Mouse (Mus musculus) urinary bladder, postnatal 10 days (tissue): ENCODE measurements around the gene Kctd12.

Experiments
- DNase-seq: peaks from one replicate; pipeline ENCODE4 v3.0.0; 2022; ENCODE audit warnings: low spot score

The Kctd12 gene

GRCm38 (mm10) chr14:102982627-102983540 is at the start of gene Kctd12:
Gene Kctd12, minus strand, starts transcription at chr14:102982637.
- DNase-seq, result peak; percentile 47

DNA sequence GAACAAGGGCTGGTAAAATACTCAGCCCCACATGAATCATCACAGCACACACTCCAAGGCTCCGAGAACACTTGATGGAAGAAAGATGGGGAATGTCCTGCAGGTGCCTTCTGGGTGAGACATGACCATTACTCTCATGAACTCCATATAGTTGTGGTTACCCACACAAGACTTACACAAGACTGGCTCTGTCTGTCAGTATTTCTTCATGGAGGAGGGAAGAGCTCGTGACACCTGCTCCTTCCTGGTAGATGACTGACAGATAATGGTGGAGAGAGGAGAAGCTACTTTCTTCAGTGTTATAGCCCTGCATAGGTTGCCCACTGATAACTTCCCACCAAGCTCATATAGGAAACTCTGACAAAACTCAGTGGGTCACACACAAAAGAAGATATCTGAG is 46.8 kb upstream of the Kctd12 start:
- no peak for DNase-seq

DNA sequence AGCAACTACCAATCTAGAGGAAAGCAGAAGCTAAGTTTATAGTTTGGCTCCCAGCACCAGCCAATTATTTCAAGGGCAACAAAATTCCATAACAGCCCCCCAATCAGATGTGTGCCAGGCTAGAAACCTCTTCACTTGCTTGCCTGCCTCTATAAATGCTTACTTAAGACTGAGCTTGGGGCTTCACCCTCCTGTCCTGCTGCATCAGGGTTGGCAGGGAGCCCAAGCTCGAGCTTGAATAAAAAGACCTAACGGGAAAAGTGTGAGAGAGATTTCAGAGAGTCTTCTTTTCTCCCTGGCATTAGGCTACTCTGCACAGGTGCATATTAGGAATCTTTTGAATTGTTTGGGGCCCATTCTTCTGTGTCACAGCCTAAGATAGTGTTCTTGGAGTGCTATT is 37.6 kb upstream of the Kctd12 start:
- DNase-seq, result no peak

GRCm38 (mm10) chr14:103017009-103017408 is 34.6 kb upstream of the Kctd12 start:
- no peak for DNase-seq

- DNase-seq, result no peak
These were observed 30.2 kb upstream of the Kctd12 start for GRCm38 (mm10) chr14:103012563-103013150.

DNA sequence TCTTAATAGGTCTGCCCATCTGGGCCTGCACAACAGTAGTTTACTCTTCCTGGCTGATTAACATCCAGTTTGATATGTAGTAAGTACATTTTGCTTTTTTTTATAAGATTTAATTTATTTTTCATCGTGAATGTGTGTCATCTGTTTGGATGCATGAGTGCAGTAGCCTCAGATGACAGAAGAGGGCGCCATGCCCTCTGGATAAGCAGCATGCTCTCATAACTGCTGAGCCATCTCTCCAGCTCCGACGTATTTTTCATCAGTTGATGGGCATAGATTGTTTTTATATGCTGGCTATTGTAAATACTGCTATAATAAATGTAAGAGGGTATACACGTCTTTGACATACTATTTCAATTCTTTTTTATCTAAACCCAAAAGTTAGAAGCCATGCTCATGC is 29.3 kb upstream of the Kctd12 start:
- no peak for DNase-seq

DNA sequence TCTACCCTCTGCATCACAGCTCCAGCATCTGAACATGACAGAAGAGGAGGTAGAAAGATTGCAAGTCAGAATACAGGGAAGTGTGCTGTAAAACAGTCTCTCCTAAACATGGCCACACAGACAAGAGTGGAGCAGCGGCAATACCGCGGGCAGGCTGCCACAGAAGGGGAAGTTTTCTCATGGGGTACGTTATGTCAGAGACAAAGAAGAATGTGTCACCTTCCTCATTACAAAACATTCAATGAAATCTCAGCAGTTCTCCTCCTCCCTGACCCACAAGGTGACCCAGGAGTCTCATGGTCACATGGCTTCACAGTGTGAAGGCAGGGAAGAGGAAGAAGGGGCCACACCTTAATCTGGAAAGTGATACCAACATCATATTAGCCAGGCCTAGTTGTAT is 25.3 kb upstream of the Kctd12 start:
- no peak for DNase-seq

DNA sequence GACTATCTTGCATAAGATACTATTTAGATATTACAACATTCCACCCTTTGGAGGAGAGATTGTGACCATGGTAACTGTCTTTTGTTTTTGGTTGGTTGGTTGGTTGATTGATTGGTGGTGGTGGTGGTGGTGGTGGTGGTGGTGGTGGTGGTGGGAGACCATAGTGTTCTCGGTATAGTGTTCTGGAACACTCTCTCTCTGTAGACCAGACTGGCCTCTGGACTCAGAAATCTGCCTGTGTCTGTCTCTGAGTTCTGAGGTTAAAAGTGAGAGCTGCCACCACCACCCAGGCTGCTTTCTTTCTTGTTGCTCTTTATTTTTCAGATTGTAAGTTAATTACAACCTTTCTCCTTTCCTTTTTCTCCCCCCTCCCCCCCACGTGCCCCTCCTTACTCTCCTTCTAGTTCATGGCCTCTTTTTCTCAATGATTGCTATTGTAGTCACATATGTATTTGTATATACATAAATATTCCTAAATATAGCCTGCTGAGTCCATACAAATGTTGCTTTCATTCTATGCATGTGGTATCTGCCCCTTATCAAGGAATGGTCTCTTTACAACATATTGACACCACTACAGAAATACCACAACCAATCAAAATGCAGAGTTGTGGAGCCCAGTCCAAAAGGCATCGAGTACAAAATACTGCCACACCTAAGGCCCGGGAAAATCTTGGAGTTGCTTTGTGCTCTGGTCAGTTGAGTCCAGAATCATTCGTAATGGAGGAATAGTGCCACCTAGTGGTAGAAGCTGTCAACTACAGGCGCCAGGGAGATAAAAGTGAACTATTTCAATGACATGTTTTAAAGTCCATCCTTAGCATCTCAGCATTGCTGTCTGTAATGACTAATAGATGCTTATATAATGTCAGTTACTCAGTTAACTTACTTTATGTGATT is 12.5 kb upstream of the Kctd12 start:
- no peak for DNase-seq

DNA sequence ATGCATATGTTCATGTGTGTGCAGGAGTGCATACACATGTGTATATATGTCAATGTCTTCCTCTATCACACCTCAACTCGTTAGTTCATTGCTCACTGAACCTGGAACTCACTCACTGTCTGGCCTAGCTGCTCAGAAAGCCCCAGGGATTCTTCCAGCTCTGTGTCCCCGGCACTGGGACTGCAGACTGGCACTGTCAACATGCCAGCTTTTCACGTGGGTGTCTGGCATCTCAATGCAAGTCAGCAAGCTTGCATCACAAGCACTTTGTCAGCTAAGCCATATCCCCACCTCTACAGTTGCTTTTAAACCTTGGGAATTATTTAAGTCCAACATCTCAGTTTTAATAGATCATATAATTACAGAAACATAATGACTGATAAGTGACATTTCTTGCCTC is 8.3 kb upstream of the Kctd12 start:
- no peak for DNase-seq

DNA sequence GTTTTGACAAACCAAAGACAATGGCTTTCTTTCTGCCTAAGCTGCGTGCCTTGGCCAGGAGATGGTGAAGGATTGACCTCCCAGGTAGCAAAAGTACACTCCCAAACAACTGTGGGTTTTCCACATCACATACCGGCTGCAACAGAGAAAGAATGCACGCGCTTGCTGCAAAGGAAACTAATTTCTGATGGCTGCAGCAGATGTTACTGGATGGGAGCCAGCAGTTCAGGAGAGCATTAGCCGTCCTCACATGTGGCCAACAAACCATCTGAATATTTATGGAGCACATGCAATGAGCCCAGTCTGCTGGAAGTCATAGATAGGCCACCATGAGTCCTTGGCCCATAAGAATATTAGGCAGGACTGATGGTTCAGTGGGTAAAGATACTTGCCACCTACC is 7.4 kb upstream of the Kctd12 start:
- DNase-seq, result no peak

DNA sequence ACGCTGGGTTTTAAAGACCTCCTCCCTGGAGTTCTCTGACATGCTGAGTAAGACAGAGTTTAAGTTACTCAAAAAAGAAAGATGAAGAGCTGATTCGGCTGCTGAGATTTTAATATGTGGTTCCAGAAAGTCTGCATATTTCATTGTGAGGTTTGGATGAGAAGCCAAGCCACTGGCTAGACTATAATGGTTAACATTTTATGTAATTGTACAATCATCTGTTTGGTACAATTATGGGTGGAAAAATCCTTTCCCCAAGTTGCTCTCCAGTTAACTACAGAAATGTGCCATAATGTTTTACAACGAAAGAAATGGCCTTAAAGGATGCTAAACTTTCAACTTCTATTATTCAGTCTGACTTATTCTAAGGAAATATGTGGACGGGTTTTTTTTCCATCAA is 6.8 kb upstream of the Kctd12 start:
- no peak for DNase-seq

DNA sequence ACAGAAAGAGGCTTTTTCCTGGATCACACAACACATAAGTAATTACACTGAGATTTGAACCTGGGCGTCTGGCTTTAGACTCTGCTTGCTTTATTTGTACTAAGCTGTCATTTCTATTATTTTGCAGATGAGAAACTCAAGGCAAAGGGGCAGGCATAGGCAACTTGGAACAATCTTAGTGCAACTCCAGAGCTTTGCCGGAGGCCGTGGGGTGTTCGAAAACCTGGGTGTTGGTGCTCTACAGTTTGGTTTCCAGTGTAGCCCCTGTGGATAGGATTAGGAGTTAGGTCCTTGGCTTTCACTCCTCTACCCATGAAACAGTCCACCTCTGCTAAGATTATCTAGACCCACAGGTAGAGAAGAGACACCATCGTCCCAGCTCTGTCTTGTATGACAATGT is 5.2 kb upstream of the Kctd12 start:
- DNase-seq, result no peak

GRCm38 (mm10) chr14:102983686-102984085 is 1.2 kb upstream of the Kctd12 start:
- DNase-seq, result no peak

- no peak for DNase-seq
These were observed 316 bp downstream of the Kctd12 start for GRCm38 (mm10) chr14:102982016-102982626.

DNA sequence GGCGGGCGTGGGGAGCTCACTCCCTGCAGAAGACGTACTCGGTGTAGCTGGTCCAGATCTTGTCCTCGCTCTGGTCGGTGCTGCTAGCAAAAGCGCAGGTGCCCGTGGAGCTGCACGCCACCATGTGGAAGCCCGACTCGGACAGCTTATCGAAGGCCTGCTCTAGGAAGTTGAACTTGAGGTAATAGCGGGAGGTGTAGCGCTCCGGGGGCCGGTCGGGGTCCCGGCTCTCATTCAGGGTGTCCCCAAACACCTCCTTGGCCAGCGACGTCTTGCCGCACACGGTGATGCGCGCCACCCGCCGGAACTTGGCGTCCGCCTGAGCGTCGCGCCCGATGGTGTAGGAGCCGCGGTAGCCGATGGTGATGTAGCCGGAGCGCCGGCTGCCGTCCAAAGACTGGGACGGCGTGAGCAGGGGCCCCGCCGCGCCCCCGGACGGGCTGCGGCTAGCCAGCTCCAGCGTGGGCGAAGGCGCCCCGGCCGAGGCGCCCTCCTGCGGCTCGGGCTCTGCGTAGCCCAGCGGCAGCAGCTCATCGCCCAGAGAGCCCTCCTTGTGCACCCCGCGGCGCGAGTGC is 909 bp downstream of the Kctd12 start:
- no peak for DNase-seq

- DNase-seq, result no peak
These were observed 1.5 kb downstream of the Kctd12 start for GRCm38 (mm10) chr14:102980986-102981385.

DNA sequence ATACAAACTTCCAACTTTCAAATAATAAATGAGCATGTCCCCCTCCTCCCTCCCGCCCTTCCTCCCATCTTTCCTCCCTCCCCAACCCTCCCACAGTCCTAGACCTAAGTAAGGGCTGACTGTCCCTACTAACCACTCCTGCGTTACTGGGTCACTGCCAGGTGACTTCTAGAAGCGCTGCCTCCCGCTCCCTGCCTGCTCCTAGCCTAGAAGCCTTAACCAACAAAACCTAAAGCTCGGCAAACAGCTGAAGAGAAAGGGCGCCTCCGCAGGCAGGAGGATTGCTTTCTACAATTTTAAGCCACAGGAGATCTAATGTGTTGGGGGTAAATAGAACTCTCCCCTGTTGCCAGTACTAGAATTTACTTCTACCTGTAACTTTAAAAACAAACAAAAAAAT is 2.0 kb downstream of the Kctd12 start:
- DNase-seq, result no peak

GRCm38 (mm10) chr14:102979831-102980230 is 2.6 kb downstream of the Kctd12 start:
- no peak for DNase-seq

DNA sequence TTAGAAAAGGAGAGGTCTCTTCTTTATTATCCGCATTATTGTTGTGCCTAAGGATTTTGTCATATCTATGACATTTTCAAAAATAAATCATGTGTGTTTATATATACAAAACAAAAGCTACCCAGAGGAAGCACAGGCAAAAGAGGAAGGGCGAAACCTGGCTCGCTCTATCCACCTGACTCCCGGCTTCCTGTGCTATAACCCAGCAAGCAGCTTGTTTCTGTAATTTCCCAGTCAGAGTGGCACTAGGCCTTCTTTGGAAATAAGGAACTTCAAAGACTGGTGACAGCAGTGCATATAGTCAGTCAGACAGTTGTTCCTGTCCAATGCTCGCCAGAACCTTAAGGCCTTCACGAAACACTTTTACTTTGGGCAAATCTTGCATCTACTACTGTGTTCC is 6.6 kb downstream of the Kctd12 start:
- no peak for DNase-seq

GRCm38 (mm10) chr14:102968824-102969223 is 13.6 kb downstream of the Kctd12 start:
- no peak for DNase-seq

GRCm38 (mm10) chr14:102966241-102966640 is 16.2 kb downstream of the Kctd12 start:
- DNase-seq, result no peak

- DNase-seq, result no peak
These were observed 16.6 kb downstream of the Kctd12 start for GRCm38 (mm10) chr14:102965841-102966240.
